Mouse (Mus musculus): ENCODE results near the gene Rbm19.
A peak's percentile ranks its signal among the peaks of the same experiment; 100 is the strongest.

Gene Rbm19

DNA sequence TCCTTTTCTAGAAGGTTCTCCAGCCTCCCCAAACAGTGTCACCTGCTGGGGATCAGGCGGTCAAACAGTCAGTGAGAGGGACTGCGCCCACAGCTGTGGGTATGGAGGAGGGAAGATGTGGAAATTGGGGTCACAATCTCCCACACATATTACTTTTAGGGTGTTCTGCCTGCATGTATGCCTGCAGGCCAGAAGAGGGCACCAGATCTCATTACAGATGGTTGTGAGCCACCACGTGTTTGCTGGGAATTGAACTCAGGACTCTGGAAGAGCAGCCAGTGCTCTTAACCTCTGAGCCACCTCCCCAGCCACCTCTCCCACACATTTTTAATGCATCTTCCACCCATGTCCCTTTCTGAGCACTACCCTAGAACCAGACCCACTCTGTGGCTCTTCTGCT, 88.1 kb downstream of the Rbm19 start:
- no peak for ATAC-seq (ENCODE audit: low TSS enrichment)

- ATAC-seq (ENCODE audit: low TSS enrichment) = no peak
Measured at GRCm38 (mm10) chr5:120206313-120206943, 90.2 kb downstream of the Rbm19 start.

DNA sequence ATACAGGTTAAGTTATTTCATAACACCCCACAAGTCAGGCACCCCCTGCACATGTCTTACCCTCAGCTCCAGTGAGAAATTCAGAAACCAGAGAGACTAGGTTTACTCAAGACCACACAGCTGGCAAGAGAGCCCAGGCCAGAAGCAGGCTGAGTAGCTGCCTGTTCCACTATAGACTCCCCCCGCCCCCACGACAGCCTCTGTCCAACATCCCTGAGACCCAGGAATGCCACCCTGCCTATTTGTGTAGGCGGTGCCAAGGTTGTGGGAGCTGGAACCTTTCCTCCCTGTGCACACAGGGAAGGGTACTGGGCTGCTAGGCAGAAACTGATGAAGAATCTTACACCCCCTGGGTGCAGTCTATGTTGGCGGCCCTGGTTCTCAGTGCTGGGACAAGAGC, 91.2 kb downstream of the Rbm19 start:
- ATAC-seq (ENCODE audit: low TSS enrichment) = no peak

GRCm38 (mm10) chr5:120210668-120211067, 94.4 kb downstream of the Rbm19 start:
- no peak for ATAC-seq (ENCODE audit: low TSS enrichment)

DNA sequence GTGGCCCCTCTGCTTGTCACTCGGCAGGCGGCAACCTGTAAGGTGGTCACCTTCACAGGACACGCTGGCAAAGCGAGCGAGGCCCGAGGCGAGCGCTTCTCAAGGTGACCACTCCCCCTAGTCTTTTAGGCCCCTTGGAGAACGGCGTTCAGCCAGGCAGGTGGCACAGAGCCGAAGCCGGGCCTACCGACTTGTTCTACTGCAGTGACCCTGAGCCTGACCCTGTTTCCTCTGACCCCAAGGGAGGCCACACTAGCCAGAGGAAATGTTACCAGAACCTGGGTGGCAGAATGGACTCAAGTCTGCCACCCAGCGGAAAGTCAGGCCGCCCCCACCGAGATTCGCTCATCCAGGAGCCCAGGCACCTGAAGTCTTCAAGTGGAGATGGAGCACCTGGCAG, 94.9 kb downstream of the Rbm19 start:
- peak; percentile 38; the same call in 1 of the 2 replicates for ATAC-seq (ENCODE audit: low TSS enrichment)

DNA sequence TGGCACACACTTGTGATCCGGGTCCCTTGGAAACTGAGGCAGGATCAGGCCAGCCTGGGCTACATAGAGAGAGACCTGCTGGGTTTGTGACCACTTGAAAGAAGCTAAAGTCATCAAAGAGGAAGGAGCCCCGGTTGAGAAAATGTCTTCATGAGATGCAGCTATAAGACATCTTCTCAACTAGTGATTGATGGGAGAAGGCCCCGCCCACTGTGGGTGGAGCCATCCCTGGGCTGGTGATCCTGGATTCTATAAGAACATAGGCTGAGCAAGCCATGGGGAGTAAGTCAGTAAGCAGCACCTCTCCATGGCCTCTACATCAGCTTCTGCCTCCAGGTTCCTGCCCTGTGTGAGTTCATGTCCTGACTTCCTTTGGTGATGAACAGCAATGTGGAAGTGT, 98.2 kb downstream of the Rbm19 start:
- no peak for ATAC-seq (ENCODE audit: low TSS enrichment)

DNA sequence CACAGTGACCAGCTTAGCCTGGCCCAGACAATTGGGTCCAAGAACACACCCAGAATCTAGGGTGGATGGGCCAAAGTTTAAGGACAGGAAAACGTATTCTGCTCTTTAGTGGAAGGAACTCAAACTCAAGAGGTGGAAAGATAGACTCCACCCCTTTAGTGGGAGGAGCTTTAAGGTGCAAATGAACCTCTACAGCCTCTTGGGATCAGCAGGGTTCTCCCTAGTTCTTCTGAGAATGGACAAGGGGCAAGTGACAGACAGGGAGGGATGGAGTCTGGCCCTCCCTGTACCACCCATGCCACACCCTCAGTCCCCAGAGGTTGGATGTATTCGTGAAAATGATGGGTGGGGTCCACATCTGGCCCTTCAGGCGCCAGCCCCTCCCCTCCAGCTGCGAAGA, 105.0 kb downstream of the Rbm19 start:
- ATAC-seq (ENCODE audit: low TSS enrichment) = no peak

GRCm38 (mm10) chr5:120225383-120225782, 109.1 kb downstream of the Rbm19 start:
- no peak for ATAC-seq (ENCODE audit: low TSS enrichment)

GRCm38 (mm10) chr5:120228613-120229409, 112.5 kb downstream of the Rbm19 start:
- no peak for ATAC-seq (ENCODE audit: low TSS enrichment)

- no peak for ATAC-seq (ENCODE audit: low TSS enrichment)
Measured at GRCm38 (mm10) chr5:120231435-120232147, 115.3 kb downstream of the Rbm19 start.

DNA sequence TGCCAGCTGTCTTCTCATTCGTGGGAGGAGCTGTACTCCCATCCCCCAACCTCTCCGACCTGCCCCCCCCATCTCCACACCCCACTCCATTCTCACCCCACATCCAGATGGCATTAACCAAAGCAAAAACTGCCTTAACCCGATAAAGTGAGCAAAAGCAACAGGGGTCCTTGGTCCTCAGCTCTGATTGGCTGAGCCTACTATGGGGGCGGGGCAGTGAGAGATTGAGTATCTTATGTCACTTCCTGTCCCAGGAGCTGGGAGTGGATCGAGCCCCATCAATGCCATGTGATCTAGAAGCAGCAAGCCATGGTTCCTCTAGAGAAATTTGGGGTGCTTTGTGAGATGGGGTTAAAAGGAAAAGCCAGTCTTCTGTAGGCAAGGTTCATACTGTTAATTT, 118.9 kb downstream of the Rbm19 start:
- ATAC-seq (ENCODE audit: low TSS enrichment) = no peak

DNA sequence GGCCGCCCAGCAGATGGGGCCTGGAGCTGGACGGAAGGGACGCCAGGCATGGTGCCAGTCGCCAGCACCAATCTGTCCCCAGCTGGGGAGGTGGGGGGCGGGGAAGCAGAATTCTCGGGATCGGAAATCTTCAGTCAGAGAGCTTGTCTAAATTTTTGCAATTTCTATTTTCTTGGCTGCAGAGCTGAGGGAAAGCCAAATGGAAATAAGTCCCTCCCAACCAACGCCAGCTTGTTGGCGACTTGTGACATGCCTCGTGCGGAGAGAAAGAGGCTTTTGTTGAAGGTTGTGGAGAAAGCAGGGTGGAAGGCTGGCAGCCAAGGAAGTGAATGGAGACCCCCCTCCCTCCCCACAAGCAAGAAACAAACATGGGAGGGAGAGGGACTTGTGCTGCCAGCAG, 119.3 kb downstream of the Rbm19 start:
- ATAC-seq (ENCODE audit: low TSS enrichment) = peak; percentile 38; the same call in 1 of the 2 replicates

DNA sequence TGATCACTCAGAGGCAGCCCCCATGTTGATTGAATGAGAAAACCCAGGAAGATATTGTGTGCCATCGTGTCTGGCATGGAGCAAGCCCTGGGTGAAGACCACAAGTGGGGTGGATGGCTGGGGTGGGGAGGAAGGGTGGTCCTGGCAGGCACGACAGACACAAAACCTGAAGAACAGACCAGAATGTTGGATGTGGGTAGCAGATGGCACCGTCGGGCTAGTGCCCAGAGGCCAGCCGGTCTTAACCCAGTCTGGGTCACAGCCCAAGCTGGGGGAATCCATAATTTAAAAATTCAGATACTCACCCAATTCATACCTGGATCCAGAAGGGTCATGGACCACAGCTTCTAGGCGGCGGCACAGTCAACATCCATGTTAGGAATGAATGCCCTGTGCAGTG, 123.8 kb downstream of the Rbm19 start:
- no peak for ATAC-seq (ENCODE audit: low TSS enrichment)

- no peak for ATAC-seq (ENCODE audit: low TSS enrichment)
Measured at GRCm38 (mm10) chr5:120245336-120245735, 129.1 kb downstream of the Rbm19 start.
